Mouse (Mus musculus): Measurements from ENCODE around the gene Slc27a1.
A peak's percentile ranks its signal among the peaks of the same experiment; 100 is the strongest.

- TF ChIP-seq POLR2A (IDR thresholded peaks at IDR 0.05; ENCODE audit: low read depth, low read length) (no peak), CTCF (conservative IDR thresholded peaks at IDR 0.05; ENCODE audit: insufficient read depth, insufficient read length, low read depth, low read length) (peak; percentile 73)
These were observed 5.9 kb upstream of the Slc27a1 start for GRCm38 (mm10) chr8:71562751-71563150.
